Mouse (Mus musculus) ZHBTc4 (cell line): ENCODE data around the gene Rftn2.

Source experiments
- DNase-seq: peaks from one replicate; pipeline ENCODE4 v3.0.0-alpha.2; 2011; ENCODE audit warnings: low read depth, low spot score

The Rftn2 gene

DNA sequence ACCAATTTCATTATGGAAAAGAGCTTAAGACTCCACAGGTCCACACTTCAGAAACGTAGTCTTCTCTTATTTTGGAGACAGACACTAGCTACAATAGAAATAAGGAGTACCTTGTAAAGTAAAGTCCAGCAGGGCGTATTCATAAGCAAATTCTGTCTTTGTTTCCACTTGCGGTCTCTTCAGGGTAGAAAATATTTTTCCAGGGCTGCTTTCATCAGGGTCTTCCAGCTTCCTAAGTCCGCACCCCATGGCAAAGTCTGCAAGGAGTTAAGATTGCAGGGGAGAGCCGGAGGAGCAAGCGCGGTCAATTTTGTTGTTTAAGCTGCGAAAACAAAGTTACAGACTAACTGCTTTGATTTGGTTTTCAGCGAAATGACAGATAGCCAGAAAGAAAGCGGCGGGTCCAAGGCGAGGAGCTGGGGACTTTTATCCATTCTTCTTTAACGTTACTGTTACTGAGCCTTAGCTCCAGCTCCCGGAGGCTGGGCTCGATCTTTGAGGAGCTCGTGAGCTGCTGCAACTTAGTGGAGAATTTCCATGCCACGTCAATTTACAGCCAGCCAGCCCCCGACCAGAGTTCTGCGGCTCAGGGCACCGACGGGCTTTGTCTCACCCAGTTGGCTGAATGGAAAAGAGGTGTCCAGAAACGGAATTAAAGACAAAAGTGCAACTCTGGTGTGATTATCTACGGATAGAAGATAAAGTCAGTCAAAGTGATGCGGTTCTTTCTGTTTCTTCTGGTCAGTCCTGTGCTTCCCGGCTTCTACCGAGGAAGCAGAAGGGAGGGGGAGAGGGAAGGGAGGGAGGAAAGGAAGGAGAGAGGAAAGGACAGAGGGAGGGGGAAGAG lies at the start of gene Rftn2:
TSS of gene Rftn2 (minus strand) at position 772 of the 847 bp plus-strand sequence.
- peak; percentile 33 for DNase-seq

DNA sequence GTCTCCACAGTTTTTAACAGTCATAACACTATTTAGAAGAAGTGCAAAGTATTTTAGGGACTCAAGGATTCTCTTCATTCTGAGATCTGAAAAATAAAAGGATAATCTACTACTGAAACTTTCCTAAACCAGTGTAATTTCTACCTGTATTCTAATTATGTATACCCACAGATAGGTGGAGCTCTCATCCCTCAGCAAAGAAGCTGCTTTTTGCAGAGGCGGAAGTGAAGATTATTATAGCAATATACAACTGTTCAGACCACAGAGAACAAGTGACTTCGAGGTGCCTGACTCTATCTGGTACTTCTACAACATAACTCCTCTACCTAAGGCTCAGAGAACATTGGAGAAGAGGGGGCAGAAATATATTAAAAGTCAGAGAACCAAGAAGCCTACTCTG lies 38.9 kb upstream of the Rftn2 start:
- DNase-seq, result no peak

DNA sequence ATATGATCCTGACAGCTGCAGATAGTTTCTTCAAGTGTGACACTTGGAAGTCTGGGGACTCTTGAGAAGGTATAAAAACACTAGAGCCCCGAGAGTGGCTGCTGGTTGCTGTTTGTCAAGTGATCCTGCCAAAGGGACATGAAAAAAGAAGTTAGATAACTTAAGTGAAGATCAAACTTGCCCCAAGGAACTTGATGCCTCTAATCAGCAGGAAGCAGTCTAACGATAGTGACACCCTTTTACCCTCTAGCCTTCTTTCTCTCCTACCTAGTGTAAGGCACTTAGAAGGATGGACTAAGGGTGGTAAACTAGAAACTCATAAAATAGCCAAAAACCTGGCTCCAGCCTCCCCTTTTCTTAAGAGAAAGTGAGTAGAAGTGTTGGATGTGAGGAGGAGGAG lies 37.8 kb upstream of the Rftn2 start:
- DNase-seq, result no peak

GRCm38 (mm10) chr1:55246374-55246773 lies 19.8 kb upstream of the Rftn2 start:
- no peak for DNase-seq

GRCm38 (mm10) chr1:55239237-55239636 lies 12.7 kb upstream of the Rftn2 start:
- DNase-seq, result peak; percentile 81

DNA sequence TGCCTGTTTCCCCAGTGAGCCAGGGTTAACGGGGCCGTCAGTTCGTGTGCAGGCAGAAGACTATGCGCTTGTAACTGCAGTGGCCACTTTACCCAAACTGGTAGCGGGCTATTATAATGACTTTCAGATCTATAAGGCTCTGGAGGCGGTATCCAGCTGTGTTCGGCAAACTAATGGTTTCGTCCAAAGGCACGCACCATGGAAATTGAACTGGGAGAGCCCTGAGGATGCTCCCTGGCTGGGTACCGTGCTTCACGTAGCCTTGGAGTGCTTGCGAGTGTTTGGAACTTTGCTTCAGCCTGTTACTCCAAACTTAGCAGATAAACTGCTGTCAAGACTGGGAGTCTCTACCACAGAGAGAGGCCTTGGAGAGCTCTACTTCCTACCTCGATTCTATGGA lies 11.9 kb upstream of the Rftn2 start:
- DNase-seq, result no peak

DNA sequence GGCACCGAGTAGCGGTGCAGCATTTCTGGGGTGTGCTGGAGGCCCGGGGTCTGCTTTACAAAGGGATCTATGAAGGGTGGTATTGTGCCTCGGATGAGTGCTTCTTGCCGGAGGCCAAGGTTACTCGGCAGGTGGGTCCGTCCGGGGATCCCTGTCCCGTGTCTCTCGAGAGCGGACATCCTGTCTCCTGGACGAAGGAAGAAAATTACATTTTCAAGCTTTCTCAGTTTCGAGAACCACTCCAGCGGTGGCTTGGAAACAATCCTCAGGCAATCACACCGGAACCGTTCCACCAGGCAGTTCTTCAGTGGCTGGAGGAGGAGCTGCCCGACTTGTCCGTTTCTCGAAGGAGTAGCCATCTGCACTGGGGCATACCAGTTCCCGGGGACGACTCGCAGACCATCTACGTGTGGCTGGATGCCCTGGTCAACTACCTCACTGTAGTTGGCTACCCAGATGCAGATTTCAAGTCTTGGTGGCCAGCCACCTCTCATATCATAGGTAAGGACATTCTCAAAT lies 11.1 kb upstream of the Rftn2 start:
- no peak for DNase-seq

DNA sequence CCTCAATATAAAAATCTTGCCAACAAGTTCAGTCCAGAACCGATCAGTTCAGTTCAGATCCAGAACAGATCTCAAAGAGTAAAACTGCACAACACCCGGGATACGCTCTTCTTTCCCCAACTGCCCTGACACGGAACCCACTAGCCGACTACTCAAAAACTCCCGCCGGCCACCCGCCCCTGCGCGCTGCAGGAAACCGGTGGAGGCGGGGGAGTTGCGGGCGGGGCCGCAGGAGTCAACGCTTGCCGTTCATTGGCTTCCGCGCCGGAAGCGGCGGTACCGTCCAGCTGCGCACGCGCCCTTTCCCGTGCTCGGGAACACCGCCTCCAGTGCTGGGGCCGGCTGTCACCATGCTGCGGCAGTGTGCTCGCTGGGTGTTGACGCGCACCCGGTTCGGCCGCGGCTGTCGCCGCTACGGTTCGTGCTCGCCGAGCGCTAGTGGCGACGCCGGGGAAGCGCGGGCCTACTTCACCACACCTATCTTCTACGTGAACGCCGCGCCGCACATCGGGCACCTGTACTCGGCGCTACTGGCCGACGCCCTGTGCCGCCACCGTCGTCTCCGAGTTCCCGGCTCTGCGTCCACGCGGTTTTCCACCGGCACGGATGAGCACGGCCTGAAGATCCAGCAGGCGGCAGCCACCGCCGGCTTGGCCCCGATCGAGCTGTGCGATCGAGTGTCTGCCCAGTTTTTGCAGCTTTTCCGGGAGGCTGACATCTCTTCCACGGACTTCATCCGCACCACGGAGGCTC lies 10.5 kb upstream of the Rftn2 start, which contains the start of gene Mars2:
TSS of gene Mars2 (plus strand) at position 288 of the 753 bp plus-strand sequence.
- DNase-seq, result peak; percentile 98

- no peak for DNase-seq
Observed at GRCm38 (mm10) chr1:55236487-55236886, 9.9 kb upstream of the Rftn2 start.

DNA sequence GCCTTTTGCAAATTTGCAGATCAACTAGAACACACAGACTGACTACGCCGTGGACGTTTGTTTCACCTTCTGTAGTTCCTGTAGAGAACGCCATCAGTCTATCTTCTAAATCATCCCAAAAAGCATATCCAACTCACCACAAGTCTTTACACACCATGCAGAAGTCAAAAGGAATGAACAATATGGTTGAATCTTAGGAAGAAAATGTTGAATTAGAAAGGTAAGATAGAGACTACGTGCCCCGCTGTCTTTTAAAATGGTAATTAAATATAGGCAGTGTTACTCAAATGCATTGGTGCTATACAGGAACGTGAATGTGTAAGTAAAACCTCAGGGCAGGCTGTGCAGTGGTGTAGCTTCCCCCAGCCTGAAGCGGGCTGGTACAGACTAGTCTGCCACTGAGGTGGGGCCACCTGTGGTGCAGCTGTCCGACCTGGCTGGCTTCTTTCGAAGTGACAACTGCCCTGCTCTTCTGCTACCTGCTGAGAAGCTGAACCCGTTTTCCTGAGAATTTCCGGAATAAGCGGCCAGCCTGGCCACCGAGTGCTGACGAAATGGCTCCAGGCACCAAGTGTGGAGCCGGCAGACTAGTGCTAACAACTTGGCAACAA lies 8.4 kb upstream of the Rftn2 start:
- peak; percentile 70 for DNase-seq

DNA sequence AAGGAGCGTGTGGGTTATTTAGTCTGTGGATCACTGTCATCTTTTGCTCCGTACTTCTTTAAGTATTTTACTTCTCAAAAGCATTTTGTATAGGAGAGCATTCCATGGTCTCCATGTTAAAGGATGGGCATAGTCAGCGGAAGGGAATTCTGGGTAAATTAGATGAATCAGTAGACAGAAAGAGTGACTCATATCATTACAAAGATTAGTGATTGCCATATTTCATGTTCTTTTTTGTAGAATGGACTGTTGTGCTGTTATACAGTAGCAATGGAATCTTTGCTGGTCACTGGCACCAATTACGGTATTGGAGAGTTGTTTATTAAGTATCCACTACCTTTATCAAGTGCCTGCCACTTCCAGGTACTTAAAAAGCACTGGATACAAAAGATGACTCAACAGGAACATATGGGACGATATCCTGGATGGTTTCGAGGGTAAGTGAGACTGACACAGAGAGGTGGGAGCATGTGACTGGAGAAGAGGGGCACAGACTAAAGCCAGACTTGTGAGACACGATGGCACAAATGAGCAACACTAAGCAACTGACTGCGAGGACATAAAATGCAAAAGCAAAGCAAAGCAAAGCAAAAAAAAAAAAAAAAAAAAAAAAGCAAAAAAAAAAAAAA lies 1.8 kb upstream of the Rftn2 start:
- DNase-seq, result no peak

GRCm38 (mm10) chr1:55227376-55227775 lies 794 bp upstream of the Rftn2 start:
- DNase-seq, result no peak

DNA sequence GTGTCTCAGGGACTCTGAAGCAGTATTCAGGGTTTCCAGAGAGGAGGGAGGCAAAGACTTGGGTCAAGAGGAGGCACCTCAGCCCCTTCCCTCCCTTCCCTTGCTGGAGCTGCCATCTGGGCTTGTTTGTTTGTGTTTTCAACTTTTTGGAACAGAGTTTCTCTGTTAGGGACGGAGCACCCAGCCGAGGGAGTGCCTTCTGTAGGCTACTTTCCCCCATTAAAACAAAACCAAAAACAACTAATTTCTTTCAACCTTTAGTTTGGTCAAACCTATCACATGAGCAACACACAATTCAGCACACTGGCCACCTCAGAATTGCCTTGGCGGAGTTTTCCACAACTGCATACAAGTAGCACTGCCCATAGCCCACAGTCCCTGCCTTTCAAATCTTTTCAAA lies 1.2 kb downstream of the Rftn2 start:
- no peak for DNase-seq

GRCm38 (mm10) chr1:55224111-55224510 lies 2.5 kb downstream of the Rftn2 start:
- DNase-seq, result no peak

- no peak for DNase-seq
Observed at GRCm38 (mm10) chr1:55223026-55223425, 3.6 kb downstream of the Rftn2 start.

DNA sequence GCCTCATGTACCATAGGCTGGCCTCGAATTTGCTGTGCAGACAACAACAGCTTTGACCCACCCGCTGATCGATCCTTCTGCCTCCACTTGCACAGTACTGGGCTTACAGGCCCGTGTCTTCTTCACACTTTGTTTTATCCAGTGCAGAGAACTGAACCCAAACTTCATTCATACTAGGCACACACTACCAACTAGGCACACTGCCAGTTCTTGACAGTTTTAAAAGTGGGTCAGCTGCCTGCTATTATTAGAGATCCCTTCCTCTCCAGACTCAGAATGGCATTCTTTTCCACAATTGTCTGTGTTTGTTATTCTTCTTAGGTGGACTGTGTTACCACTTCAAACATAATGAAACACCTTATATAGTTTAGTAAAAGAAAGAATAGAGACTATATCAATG lies 5.2 kb downstream of the Rftn2 start:
- no peak for DNase-seq

- DNase-seq, result no peak
Observed at GRCm38 (mm10) chr1:55217191-55217590, 9.4 kb downstream of the Rftn2 start.

- peak; percentile 60 for DNase-seq
Observed at GRCm38 (mm10) chr1:55215185-55215813, 11.3 kb downstream of the Rftn2 start.

DNA sequence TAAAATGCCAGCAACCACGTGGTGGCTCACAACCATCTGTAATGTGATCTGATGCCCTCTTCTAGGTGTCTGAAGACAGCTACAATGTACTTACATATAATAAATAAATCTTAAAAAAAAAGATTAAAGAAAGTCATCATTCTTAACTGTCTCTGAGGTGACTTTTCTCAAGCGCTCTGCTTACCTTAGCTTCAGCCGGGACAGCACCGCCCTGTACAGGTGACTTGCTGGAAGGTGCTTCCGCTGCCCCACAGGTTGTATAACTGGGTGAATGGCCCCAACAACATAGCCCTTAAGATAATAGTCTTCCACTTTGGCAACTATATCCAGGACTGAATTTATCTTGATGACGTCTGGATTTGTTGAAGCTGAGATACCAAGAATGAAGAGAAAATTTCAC lies 12.6 kb downstream of the Rftn2 start:
- DNase-seq, result no peak

GRCm38 (mm10) chr1:55213475-55213874 lies 13.1 kb downstream of the Rftn2 start:
- peak; percentile 81 for DNase-seq

GRCm38 (mm10) chr1:55212771-55213170 lies 13.8 kb downstream of the Rftn2 start:
- peak; percentile 42 for DNase-seq
